Mouse (Mus musculus) layer of hippocampus, postnatal 10 days (tissue): ENCODE measurements around the gene Ttc32. TPM values are rescaled to one million over a fixed set of nuclear protein-coding genes. Genes with fewer than 3 reads are reported as not detected.

ENCODE experiments used
- DNase-seq, 2 experiments: peaks; one replicate each; pipeline ENCODE4 v3.0.0; 2021; ENCODE audit warnings: low spot score in 2 of 2
- total RNA-seq, 2 experiments: library from RNA; stranded (reverse); gene quantifications; 2 replicates each; pipeline ENCODE4 v1.2.3; 2021

The Ttc32 gene
- total RNA-seq, 2 experiments from 2014 or later = 3.7 to 4.4 TPM

GRCm38 (mm10) chr12:9044666-9045065, 14.9 kb downstream of the Ttc32 start:
- DNase-seq = no peak

DNA sequence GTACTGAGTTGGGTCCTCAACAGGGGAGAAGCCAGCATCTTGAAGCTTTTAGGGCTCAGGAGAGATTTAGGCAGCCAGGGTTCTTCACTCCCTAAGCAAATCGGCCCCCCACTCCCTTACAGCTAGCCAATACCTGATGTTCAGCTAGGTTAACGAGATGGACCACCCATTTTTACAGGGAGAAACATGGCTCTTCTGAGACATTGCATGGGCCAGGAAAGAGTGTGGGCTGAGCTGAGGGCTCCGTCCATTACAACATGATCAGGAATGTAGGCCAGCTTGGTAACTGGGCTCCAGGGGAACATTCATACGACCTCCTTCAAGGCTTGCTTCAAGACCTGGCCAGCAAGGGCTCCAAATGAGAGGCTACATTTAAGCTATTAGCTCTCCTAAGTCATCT, 16.9 kb downstream of the Ttc32 start:
- DNase-seq = no peak

GRCm38 (mm10) chr12:9048090-9048489, 18.3 kb downstream of the Ttc32 start:
- no peak for DNase-seq

DNA sequence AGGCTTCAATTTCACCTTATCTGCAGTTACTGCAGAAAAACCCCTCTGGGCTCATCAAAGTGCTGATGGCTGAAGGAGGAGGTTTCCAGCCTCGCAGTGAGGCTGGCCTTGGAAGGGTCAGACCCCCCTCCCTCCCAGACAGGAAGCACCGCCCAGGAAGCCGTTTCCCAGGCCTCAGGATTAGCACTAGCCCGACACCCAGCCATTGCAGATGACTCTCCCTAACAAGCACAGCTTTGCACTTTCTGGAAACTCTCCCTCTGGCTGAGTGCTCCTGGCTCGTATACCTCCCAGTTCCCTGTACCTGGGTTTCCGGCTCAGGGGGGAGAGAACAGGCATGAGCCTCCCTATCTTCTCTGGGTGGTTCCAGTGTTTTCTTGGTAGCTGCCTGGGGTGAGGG, 21.0 kb downstream of the Ttc32 start:
- DNase-seq = no peak

GRCm38 (mm10) chr12:9052075-9052829, 22.5 kb downstream of the Ttc32 start:
- peak; percentile 82 to 87 for DNase-seq

- DNase-seq = no peak
Measured at GRCm38 (mm10) chr12:9053345-9053744, 23.5 kb downstream of the Ttc32 start.

DNA sequence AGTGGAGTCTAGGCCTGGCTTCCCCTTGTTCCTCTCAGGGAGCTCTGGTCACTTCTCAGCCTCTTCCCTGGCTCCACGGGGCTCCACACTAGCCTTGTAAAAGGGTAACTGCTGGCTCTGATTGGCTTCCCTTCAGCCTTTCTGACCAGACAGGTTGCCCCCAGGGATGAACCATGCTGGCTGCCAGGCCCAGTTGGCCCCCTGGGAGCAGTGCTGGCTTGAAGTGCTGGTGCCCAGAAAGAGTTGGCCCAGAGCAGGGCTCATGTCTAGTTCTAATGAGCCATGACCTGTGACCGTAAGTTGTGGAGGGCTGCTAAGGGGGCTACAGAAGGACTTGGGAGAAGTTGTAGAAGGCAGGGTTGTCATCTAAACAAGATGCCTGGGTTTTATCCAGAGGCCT, 24.2 kb downstream of the Ttc32 start:
- no peak for DNase-seq

GRCm38 (mm10) chr12:9055269-9055668, 25.5 kb downstream of the Ttc32 start:
- DNase-seq = no peak

DNA sequence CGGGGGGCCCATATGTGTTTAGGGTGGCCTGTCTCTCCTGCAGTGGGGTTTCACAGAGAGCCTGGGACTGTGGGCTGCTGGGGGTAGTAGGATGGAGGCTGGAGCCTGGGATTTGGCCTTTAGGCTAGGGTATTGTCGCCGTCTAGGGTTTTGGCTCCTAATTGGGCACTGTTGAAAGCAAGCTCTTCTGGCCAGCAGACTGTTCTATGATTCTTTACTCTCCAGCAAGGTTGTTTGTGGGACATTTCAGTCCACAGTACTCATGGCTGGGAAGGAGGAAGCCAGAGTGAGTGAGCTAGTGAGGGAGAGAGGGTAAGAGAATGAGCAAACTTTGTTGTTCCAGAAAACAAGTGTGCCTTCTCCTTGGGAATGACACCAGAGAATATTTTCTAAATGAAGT, 29.7 kb downstream of the Ttc32 start:
- DNase-seq = no peak

DNA sequence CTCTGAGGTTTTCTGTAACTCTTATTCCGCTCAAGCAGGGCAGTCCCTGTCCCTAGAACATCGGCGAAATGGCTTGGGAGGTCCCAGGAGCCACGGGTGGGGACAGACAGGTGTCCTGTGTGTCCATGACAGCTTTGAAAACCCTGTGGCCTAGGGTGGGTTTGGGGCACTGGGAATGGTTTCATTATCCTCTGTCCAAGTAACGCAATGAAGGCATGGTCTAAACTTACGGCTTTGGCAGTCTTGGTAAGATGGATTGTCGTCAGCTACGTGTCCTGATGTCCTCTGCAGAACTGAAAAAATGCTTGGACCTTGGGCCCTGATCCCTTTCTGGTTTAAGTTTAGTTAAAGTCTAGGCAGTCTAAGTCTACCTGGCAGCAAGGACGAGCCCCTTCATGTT, 30.2 kb downstream of the Ttc32 start:
- no peak for DNase-seq

- no peak for DNase-seq
Measured at GRCm38 (mm10) chr12:9063611-9064010, 33.8 kb downstream of the Ttc32 start.

- no peak for DNase-seq
Measured at GRCm38 (mm10) chr12:9071058-9071457, 41.3 kb downstream of the Ttc32 start.

DNA sequence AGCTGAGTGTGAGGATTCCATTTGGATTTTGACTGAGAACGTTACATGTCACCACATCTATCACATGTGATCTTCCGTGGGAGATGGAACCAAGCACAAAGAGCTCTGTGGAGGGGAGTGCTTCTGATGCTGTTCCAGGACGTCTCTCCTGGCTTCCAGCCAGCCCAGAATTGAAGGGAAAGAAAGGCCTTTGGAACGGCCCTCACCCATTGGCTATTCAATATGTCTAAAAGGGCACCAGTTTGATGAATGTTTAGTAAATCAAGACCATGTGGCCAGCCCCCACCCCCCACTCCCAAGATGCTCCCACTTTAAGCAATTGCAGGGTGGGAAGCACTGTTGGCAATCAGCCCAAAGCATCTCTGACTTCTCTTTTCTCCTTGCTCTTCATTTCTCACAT, 41.7 kb downstream of the Ttc32 start:
- DNase-seq = no peak

DNA sequence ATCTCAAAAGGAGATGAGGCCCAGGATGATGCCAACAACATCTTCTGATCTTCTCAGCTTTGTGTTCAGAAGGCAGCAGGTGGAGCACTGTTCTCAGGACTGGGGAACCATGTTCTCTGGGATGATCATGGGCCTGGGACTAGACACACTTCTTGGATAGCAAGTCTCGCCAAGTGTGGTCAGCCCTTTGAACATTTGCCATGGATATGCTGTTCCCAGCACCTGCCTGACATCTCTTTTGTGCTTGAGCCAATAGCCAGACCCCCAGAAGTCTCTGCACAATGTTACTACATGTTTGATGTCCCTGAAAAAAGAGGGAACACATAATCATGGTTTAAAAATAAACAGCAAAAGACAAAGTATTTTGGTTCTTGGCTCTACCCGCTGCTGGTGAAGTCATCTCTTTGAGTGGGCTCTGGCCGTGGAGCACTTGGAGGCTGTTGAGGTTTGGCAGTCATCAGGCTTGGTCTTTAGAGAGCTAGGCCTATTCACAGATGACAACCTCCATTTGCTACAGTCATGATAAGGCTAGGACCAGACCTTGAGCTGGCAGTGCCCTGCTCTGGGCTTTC, 47.8 kb downstream of the Ttc32 start:
- DNase-seq = no peak

DNA sequence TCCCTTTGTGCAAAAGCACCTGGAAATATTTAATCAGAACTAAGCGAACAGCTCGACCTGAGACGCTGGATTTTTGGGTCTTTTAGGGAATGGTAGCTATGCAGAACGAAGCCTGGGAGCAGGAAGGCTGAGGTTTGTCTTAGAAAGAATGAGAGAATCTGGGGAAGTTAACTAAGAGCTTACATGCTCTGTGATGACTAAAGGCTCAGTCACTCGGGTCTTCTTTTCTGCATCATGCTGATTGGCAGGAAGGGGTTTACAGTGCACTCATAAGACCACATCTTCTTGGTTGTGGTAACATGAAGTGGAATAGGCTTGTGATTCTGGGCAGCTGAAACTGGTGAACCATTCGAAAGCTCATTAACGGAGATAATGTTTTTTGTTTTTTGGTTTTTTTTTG, 60.4 kb downstream of the Ttc32 start:
- DNase-seq = no peak

Other genes with a start within 250 kb of the Ttc32 start
- 100 to 1,000 TPM; 205 to 226 TPM for gene Laptm4a, start 108.3 kb upstream of the Ttc32 start, total RNA-seq
- gene Matn3, start 82.1 kb upstream of the Ttc32 start, total RNA-seq = under 1 TPM in 1 of 2 experiments, not detected in 1; 0.11 TPM
- 10 to 100 TPM; 43.0 to 47.6 TPM for gene Wdr35, start 56.1 kb upstream of the Ttc32 start, total RNA-seq